Mouse (Mus musculus): ENCODE measurements at regions not wholly inside any gene's neighbourhood (a gene's known extent, or its start where the extent isn't known, plus 50 kb on each side); places are given as distances from the start of the nearest gene placed in this dataset.
"Not testable (repeated sequence)": the region's sequence is repeated elsewhere in the genome, so short reads cannot be mapped to it uniquely, and the experiment has no call there.

DNA sequence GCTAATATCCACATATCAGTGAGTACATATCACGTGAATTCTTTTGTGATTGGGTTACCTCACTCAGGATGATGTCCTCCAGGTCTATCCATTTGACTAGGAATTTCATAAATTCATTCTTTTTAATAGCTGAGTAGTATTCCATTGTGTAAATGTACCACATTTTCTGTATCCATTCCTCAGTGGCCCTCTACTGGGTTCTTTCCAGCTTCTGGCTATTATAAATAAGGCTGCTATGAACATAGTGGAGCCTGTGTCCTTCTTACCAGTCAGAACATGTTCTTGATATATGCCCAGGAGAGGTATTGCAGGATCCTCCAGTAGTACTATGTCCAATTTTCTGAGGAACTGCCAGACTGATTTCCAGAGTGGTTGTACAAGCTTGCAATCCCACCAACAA, 884.0 kb upstream of the Lrrc4c start:
- DNase-seq (ENCODE audit: extremely low read depth, low read depth) = not testable (repeated sequence)

DNA sequence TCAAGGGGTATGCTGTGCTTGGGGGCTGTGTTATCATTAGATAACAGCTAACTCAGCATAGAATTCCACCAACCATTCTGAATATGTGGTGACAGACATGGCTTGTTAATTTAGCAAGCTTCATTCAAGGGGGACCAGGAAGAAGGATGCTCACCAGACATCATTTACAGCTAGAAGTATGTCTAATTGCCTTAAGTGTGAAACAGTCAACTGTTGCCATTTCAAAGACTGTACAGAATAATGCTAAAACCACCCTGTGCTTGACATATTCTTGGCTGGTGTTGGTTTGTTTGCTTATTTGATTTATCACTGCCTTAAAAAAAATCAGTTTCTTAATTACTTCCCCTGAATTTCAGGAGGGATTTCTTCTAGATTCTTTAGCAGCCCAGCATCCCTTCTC, 877.0 kb upstream of the Lrrc4c start:
- DNase-seq (ENCODE audit: extremely low read depth, low read depth) = no peak

DNA sequence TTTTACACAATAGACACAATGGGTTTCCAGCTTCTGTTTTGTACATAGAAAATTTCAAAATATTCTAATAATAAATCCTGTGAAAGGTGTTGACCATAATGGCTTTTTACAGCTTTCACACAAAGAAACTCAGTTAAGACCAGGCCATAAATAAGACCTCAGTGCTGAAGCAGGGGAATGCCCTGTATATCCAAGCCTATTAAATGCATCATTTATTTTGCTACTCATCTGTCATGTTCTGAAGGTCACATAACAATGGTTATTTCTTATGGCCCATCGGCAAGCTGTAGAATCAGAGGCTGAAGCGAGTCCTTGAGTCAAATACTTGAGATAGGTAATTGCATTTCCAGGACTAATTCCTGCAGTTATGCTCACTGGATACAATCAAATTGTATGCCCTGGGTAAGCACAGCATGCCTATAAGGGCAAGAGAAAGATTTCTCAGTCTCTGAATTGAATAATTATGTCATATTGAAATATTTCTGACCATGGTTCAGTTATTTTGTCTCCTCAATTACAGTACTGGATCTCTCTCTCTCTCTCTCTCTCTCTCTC, 874.6 kb upstream of the Lrrc4c start:
- no peak for DNase-seq (ENCODE audit: extremely low read depth, low read depth)

DNA sequence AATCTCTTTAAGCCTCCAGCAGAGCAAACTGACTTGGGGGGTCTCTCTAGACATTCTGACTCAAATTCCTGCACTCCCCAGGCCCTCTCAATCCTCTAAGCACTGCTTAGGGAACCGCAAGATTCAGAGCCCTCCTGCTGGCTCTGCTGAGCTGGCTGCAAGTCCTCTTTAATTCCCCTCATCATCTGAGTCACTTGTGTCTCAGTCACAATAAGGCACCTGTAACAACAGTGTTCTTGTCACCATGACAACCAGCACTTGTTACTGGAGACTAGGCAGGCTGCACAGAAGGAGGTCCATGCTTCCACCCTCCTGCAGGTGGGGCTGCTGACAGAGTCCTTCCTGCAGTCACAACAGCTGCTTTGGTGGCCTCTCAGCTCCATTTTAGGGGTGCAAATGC, 869.1 kb upstream of the Lrrc4c start:
- DNase-seq (ENCODE audit: extremely low read depth, low read depth) = no peak

DNA sequence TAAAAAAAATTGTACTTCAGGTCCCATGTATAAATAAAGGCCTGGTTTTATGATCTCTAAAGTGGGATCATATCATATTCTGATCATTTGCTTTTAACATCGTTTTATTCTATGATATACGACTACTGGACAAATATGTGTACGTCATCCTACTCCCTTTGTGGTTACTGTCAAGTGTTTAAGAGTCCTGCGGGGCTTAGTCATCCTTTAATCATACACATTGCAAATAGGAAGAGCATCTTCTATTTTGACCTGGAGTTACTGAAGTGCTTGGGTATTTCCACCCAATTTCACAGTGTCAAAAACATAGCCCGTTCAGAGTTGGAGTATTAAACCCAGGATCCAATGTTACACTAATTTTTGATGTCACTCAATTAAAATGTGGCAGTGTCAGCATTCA, 838.1 kb upstream of the Lrrc4c start:
- DNase-seq (ENCODE audit: extremely low read depth, low read depth) = no peak

DNA sequence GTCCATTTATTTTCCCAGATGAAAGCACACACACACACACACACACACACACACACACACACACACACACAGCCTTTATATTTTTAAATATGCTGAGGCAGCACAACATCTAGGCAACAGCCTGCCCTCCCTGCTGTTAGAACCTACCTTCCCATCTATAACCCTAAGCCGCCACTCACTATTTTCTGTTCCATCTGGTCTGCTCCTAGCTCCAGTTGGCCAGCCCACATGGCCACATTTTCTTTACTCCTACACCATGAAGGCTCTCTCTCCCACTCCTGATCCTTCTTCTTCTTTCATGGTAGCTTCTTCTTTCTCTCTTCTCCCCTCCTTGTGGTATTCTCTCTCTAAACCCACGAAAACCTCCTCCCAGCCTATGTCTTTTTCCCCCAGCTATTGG, 834.6 kb upstream of the Lrrc4c start:
- no peak for DNase-seq (ENCODE audit: extremely low read depth, low read depth)

DNA sequence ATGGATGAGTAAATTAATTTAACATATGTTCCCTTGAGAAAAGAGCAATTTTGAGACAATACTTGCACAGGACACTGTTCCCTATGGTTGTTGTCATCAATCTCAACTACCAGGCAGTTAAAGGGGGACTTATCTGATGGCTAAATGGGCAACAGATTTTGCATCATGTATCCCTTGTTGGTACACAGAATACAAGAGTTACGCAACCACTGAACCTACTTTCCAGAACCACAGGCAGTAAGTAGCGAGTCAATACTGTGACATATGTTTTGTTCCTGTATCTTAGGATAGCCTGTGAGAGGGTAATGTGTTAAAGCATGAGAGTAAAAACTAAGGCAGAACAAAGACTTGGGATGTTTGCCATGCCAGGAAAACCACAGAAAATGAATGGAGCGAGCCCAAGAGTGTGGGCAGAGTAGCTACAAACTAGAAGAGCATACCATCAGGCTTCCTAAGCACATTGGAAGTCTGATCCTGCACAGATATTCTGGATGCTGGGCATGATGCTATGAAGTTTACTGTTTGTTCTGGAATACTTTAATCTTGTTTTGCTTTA, 830.3 kb upstream of the Lrrc4c start:
- no peak for DNase-seq (ENCODE audit: extremely low read depth, low read depth)

DNA sequence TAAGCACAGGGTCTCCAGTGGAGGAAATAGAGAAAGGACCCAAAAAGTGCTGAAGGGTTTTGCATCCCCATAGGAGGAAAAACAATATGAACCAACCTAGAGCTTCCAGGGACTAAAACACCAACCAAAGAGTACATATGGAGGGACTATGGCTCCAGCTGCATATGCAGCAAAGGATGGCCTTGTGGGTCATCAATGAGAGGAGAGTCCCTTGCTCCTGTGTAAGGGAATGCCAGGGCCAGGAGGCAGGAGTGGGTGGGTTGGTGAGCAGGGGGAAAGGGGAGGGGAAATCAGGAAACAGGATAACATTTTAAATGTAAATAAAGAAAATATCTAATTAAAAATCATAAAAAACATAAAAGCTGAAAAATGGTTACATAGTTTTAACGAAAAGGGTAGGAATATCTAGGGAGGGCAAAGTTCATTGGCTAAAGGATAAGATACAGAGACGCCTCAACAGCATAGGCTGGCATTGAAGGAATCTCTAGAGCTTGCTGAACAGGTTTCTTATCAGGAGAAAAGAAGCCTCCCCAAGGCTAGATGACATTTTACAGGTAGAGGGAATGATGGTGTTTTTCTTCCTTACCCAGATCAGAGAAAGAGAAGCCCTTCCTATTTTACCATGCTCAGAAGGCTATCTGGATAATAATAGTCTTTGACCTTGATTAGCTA, 823.8 kb upstream of the Lrrc4c start:
- no peak for DNase-seq (ENCODE audit: extremely low read depth, low read depth)

DNA sequence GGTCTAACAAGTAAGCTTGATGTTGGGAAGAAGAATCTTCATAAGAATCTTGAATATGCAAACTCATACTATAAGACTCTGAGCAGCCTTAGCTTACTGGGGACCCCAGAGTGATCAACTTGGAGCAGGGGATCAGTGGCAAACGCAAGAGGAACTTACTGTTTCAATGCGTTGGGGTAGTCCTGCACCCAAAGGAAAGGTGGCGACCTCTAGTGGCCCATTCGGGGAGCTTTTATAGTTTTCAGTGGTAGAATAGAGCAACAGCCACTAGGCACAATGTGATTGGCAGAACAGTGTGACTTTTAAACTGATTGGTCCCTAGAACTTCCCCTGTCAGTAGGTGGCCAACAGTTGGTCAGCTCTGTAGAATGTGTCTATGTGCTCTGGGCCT, 823.3 kb upstream of the Lrrc4c start:
- DNase-seq (ENCODE audit: extremely low read depth, low read depth) = peak; percentile 33

DNA sequence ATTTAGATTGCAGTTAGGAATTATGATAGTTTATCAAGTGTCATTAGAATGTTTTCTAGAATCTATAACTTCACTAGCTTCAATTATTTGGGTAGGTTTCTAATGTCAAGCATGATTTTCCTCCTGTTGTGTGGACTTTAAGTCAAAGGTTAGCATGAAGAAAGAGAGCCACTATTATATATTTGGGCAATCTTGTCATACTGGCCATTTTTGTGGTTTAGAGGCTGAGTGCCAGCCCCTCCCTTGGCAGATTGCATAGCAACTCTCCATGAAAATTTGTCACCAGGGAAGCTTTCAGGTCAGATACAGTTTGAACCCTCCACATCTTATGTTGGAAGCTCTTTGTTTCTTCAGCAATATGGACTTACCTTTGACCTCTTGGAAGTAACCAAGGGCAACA, 806.7 kb upstream of the Lrrc4c start:
- no peak for DNase-seq (ENCODE audit: extremely low read depth, low read depth)

DNA sequence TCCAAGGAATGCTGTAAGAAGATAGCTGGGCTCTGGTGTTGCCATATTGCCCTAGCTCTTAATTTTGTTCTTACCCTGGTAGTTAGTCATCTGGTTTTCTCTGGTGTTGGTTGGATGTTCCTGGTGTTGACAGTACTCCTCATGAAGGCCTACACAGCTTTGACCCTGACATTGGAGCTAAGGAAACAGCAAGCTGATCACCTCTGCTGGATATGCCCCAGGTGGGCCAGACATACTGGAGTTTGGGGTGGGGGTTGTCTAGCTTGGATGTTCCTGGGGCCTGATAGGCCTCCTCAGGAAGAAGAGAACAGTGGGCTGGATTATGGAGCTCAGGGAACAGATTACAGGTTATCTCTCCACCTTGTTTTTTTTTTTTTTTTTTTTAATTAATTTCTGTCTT, 796.3 kb upstream of the Lrrc4c start:
- no peak for DNase-seq (ENCODE audit: extremely low read depth, low read depth)

DNA sequence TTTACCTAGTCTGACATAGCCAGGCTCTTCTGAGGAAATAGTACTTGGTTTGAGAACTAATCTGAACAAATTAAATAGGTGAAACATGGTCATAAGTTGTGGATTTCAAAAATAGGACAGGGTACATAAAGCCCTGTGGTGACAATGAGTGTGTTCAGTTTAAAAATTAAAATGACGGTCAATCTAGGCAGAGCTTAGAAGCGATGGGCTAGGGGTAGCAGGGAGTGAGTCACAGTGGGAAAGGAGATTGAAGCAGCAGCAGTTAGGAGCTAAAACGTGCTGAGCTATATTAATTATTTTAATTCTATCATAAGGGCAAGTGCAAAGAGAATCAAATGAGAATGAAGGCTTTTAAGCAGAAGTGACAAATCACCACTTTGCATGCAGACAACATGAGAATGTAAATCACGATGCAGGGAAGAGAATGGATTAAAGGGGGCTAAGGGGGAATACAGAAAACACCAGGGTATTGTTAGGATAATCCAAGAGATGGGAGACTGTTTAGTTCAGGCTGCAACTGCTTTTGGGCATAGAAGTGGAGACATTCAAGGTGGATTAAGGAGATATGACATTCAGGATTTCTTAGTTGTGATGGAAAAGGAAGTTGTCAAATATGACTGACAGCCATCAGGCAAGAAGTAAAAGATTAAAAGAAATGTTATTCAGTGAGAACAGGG, 793.2 kb upstream of the Lrrc4c start:
- DNase-seq (ENCODE audit: extremely low read depth, low read depth) = no peak

DNA sequence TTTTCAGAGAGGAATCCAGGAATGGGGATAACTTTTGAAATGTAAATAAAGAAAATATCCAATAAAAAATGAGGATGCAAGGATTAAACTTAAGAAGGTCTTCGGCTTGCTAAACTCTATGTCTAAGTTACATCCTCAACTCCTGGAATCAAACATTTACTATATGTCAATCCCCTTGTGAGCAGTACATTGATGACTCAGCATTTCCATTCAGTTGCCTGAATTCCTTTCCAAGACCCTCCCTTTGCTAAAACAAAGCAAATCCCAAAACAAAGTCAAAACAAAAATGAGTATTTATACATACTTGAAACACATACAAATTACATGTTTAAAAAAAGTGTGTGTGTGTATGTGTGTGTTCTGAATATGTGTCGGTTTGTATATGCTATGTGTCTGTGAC, 753.9 kb upstream of the Lrrc4c start:
- DNase-seq (ENCODE audit: extremely low read depth, low read depth) = no peak

DNA sequence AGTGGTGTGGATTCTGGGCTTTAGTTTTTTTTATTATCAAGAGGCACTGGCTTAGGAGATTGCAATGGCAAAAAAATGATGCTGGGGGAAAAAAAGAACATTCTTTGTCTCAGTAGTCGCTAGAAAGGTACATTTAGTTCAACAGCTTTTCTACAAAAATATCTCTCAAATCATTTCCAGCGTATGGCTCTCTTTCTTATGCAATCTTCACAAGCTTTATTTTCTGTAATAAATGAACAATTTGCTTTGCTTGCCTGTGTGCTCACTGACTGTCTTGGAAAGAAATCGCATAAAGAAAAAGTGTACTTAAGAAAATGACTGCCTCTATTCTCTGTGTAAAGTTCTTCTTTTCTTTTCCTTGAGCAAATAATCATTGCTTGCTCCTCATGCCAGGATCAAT, 742.1 kb upstream of the Lrrc4c start:
- no peak for DNase-seq (ENCODE audit: extremely low read depth, low read depth)

DNA sequence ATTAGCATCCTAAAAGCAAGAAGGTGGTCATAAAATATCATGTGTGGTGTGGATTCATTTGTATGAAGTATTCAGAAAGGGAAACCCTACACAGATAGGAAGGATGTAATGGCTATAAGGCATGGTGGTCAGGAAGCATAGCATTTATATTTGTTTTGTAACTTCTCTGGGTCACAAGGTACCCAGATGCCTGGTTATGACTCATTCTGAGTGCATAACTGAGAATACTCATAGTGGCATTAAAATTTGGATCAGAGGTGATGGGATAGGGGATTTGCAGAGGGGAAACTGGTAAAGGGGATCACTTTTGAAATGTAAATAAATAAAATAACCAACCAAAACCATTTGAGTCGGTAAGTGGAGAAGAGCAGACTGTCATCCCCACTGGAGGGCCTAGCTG, 738.8 kb upstream of the Lrrc4c start:
- no peak for DNase-seq (ENCODE audit: extremely low read depth, low read depth)

DNA sequence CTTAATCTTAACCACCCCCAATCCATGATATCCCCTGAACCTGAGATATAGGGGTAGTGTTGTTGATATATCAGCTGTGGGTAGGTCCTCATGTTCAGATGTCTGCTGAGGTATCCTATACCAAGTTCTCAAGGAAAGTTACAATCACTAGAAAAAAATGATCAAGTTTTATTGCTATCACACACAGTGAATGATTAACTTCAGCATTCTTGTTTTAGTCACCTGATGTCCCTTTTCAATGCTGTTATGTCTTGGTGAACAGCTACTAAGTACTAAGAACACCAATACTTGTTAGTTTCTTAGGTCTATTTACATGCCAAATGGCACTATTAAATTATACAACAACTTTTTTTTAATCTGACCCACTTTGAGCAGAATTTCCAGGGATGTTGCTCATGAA, 732.0 kb upstream of the Lrrc4c start:
- no peak for DNase-seq (ENCODE audit: extremely low read depth, low read depth)

DNA sequence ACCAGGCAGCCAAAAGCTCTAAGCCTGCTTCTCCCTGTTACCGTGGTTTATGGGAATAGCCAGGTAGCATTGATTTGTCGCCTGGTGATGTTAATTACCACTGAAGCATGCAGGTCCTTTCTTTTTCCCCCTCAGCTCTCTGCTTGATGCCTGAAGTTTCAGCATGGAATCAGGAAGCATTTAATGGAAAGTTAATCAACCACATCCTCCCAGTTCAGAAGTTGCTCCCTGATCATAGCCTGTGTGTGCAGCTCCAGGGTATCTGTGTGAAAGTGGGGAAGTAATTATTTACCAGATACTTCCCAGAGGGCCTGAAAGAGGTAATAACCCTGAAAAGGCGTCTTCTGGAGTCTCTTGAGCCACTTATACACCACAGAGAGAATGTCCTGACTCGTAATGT, 730.9 kb upstream of the Lrrc4c start:
- DNase-seq (ENCODE audit: extremely low read depth, low read depth) = no peak

DNA sequence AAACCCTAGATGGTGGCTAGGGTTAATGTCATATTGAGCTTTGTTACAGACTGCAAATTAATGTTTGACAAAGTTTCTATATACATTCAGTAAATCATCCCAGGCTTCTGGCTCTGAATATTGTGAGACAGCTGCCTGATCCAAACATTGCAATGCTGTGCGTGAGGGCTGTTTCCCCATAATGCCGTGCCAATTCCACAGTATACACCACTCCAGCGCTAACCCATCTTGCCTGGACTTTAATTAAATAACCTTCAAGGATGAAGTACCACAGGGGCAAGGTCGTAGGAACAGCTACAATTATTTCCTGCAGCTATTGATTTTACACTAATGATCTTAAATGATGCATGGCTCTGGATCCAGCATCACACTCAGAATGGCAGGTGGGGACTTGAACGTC, 704.6 kb upstream of the Lrrc4c start:
- DNase-seq (ENCODE audit: extremely low read depth, low read depth) = no peak

DNA sequence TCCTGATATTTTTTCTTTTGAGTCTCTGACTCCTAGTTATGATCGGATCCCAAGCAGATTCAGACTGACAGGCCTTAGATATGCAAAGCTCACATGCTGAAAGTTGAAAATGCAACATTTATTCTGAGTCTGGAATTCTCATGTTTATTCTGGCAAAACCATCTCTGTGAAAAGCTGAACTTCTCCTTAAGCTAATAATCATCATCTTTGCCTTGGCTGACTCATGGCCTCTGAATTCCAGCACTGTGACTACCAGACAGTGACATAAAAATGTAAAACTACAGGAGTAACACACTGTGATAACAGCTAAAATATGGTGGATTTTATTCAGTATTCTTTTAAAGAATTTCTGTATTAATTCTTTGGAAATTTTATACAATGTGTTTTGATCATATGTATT, 680.4 kb upstream of the Lrrc4c start:
- no peak for DNase-seq (ENCODE audit: extremely low read depth, low read depth)

DNA sequence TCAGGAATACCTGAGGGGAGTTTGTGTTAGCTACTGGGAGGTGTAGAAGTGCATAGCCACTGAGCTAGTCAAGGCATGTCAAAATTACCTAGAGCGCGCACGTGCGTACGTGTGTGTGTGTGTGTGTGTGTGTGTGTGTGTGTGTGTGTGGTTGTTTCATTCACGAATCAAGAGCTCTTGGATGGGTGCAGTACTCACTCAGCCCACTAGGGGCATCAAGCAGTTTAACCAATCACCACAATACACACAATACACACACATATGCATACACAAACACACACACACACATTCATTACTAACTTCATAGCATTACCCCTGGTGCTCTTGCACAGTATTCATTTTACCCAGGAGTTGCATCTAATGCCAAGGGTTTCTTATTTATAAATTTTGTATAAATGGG, 643.6 kb upstream of the Lrrc4c start:
- peak; percentile 1 for DNase-seq (ENCODE audit: extremely low read depth, low read depth)

DNA sequence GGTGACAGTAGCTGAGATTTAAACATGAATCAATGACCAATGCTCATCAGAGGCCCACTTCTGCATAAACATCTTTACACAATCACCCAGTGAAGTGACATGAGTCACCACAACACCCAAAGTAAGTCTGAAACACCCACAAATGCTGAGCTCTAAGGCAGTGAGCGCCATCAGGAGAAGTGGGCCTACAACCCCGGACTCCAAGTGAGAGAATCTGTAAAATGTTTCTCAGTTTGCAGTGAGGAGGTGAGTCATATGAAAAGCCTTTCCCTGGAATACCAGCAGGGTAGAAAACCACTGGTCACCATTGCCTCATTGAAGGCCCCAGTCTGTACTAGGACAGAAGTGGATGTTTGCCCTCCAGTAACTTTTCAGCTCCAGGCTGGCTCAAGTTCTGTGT, 602.6 kb upstream of the Lrrc4c start:
- DNase-seq (ENCODE audit: extremely low read depth, low read depth) = no peak

All from MEL-GATA-1-ER (cell line).